Mouse (Mus musculus) brain, embryonic 14.5 days (tissue): Measurements from ENCODE around the gene Vps13a.

ENCODE experiments used
- CTCF ChIP-seq: fragments of 200-500 bp; IDR thresholded peaks from 2 replicates; pipeline ENCODE4 v1.5.1; 2012; ENCODE audit warnings: inconsistent platforms, mild to moderate bottlenecking, moderate library complexity, borderline replicate concordance; ENCODE audit not compliant: insufficient read depth, insufficient read length; ENCODE audit errors: extremely low read depth
- POLR2A ChIP-seq: fragments of 200-500 bp; IDR thresholded peaks from 2 replicates; pipeline ENCODE4 v1.6.1; 2012; ENCODE audit warnings: mild to moderate bottlenecking, inconsistent platforms, borderline replicate concordance; ENCODE audit not compliant: poor library complexity, insufficient read depth, insufficient read length, severe bottlenecking; ENCODE audit errors: extremely low read depth

DNA sequence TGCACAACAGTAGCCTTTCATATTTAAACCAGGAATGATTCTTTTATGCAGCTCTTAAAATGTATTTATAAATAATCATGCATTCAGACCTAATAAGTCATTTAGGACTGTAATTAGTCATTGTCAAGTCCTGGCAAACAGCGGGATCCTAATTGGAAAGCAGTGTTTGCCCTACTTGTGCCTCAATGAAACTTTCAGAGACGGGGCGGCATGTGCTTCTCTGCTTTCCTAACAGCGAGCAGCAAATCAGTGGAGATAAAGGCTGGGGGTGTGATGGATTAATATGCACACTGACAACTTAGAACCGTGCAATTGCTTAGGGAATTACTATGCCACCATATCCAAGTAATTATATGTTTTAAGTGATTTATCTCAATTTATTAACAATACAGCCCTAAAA is 44.5 kb upstream of the Vps13a start:
- TF ChIP-seq CTCF (no peak), POLR2A (no peak)
